Mouse (Mus musculus) kidney, adult 2 months (tissue): ENCODE measurements around the gene Grem2.

Experiments
- CTCF ChIP-seq: fragments of 200-500 bp; conservative IDR thresholded peaks from 2 replicates; pipeline ENCODE4 v1.5.1; 2011; ENCODE audit warnings: low read depth, mild to moderate bottlenecking, control low read depth, low read length, moderate library complexity, mixed read lengths; ENCODE audit not compliant: insufficient read depth, insufficient read length
- POLR2A ChIP-seq: fragments of 200-500 bp; IDR thresholded peaks from one replicate; pipeline ENCODE4 v1.6.1; 2011; ENCODE audit warnings: low read depth, low read length, control low read depth

DNA sequence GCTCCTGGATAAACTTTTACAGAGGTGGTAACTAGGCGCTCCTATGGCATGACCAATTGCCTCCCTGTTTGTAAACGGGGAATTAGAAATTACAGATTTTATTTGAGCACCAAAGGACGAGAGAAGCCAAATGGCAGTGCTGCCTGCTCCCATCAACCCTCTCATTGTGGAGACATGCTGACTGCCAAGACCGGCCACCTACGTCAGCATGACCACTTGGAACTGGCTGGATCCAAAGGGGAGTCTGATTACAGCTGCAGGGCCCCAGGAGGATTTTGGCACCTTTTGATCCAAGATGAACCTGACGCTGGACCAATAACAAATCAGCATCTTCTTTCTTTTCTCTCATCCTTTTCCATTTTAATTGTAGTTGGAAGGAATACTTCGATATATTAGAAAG is 29.1 kb downstream of the Grem2 start:
- TF ChIP-seq CTCF = no peak
- no peak for TF ChIP-seq POLR2A
